Mouse (Mus musculus) spleen, adult 2 months (tissue): ENCODE measurements around the gene Pgls.

Experiments
- CTCF ChIP-seq: fragments of 200-500 bp; IDR thresholded peaks from 2 replicates; pipeline ENCODE4 v1.5.1; 2011; ENCODE audit warnings: mild to moderate bottlenecking, inconsistent platforms; ENCODE audit not compliant: insufficient read depth, insufficient read length, insufficient replicate concordance; ENCODE audit errors: extremely low read depth
- POLR2A ChIP-seq: fragments of 200-500 bp; IDR thresholded peaks from 2 replicates; pipeline ENCODE4 v1.6.1; 2011; ENCODE audit warnings: low read depth, low read length, inconsistent platforms

DNA sequence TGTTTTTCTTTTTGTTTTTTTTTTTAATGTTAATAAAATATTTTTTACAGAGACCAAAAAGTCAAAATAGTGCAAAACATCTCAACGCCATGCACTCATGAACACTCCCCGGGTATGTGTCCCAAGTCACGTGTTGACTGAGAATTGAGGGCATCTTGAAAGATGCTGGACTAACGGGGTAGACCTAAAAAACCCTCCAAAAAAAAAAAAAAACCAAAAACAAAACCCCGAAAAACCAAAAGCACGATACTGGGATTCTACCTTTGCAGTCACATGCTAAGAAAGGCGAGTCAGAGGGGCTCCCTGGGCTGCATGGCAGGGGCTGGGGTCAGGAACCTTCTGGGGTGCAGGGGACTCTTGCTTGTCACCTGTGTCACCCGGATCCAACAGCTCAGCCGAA is 34.8 kb downstream of the Pgls start:
- TF ChIP-seq CTCF (no peak), POLR2A (no peak)
